Comparison of ENCODE assay signal across 25 mouse cellular contexts in the genomic region with DNA sequence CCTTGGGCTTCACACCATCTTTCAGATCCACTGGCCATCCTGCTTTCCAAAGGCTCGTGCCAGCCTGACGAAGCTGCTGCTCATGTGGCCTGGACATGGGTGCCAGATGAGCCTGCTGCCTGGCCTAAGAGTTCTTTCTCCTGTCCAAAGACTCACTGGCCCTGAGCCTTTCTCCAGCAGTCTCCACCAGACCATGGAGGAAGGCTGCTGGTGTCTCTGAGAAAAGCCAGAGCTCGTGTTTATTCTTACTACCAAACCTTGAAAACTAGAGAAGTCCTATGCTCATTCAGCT. TPM values are rescaled to one million over a fixed set of nuclear protein-coding genes. Genes with fewer than 3 reads are reported as not detected.
A peak's percentile ranks its signal among the peaks of the same experiment; 100 is the strongest.
DNase-seq lines count a peak whose midpoint lies in the region; ATAC-seq and TF ChIP-seq lines count a peak whose summit lies in the region.
"Had no signal": no experiment of that assay in that cellular context is flagged by ENCODE, and none has a peak within 500 bp of the region (broad histone marks: within the 10 kb centered on the region; RNA-seq: fewer than 3 reads in every experiment).

No protein-coding gene starts in this region.

- no peak overlapping the region for H3K9ac ChIP-seq in heart, embryonic 12.5 days
- no peak overlapping the region for H3K9ac ChIP-seq in heart, postnatal 0 days (replicated peaks; ENCODE audit: low read depth, low read length)
- H3K9ac ChIP-seq: embryonic facial prominence, embryonic 13.5 days; forebrain, embryonic 12.5 days; hindbrain, embryonic 13.5 days; neural tube, embryonic 13.5 days had no signal

- no peak for ATAC-seq in heart, embryonic 12.5 days (ENCODE audit: insufficient number of reproducible peaks, low FRiP score)
- ATAC-seq in heart, postnatal 0 days (ENCODE audit: insufficient read depth, low read depth): no peak
- ATAC-seq: midbrain, embryonic 16.5 days had no signal

- no peak overlapping the region for H3K4me2 ChIP-seq in heart, embryonic 12.5 days
- no peak overlapping the region for H3K4me2 ChIP-seq in heart, postnatal 0 days (ENCODE audit: low read depth, low read length)
- H3K4me2 ChIP-seq: embryonic facial prominence, embryonic 13.5 days; forebrain, embryonic 12.5 days; hindbrain, embryonic 13.5 days; neural tube, embryonic 13.5 days had no signal

- H3K27ac ChIP-seq in heart, embryonic 12.5 days (ENCODE audit: poor library complexity, severe bottlenecking): no peak overlapping the region
- 0 out of 2 replicates have a peak overlapping the region, but pooled peaks have one; percentile 4 for H3K27ac ChIP-seq in bone marrow, adult 2 months (ENCODE audit: control insufficient read depth, insufficient read depth, low read depth, low read length, poor library complexity)
- H3K27ac ChIP-seq in heart, postnatal 0 days (ENCODE audit: low read depth): 0 out of 2 replicates have a peak overlapping the region, but pooled peaks have one; percentile 43
- H3K27ac ChIP-seq: embryonic facial prominence, embryonic 13.5 days; forebrain, embryonic 12.5 days; hindbrain, embryonic 13.5 days; macrophage; midbrain, embryonic 10.5 days; neural tube, embryonic 13.5 days had no signal

- peak; percentile 44 to 48 for DNase-seq in cerebellum, postnatal 10 days
- DNase-seq in cerebellum, adult 9-11 months: no peak
- peak; percentile 24 for DNase-seq in heart, adult 8-10 months (ENCODE audit: low spot score)
- DNase-seq in heart, postnatal 0 days (ENCODE audit: low spot score): no peak
- DNase-seq in frontal cortex, adult 2 months (ENCODE audit: extremely low spot score in 1 of 2, low spot score in 1 of 2): no peak
- no peak for DNase-seq in adrenal gland, postnatal 4 days (ENCODE audit: low spot score in 2 of 2)
- DNase-seq: adrenal gland, postnatal 10 days; embryo, embryonic 11 days; kidney, adult 18-20 months; kidney, postnatal 4 days; left cerebral cortex, postnatal 4 days; retina, postnatal 1 day; right cerebral cortex, postnatal 25 days; thymus, postnatal 14 days had no signal

- no peak for TF ChIP-seq POLR2A in bone marrow, adult 2 months (IDR thresholded peaks at IDR 0.05; ENCODE audit: borderline replicate concordance, control insufficient read depth, low read depth, low read length)

- no peak for TF ChIP-seq EP300 in heart, postnatal 0 days (IDR thresholded peaks at IDR 0.05; ENCODE audit: low read depth)

- no peak overlapping the region for H3K4me3 ChIP-seq in heart, embryonic 12.5 days
- no peak overlapping the region for H3K4me3 ChIP-seq in bone marrow, adult 2 months (replicated peaks; ENCODE audit: control insufficient read depth, low read depth, low read length)
- no peak overlapping the region for H3K4me3 ChIP-seq in heart, postnatal 0 days (ENCODE audit: low read depth, low read length)
- H3K4me3 ChIP-seq: embryonic facial prominence, embryonic 13.5 days; erythroblast, embryonic 14.5 days; forebrain, embryonic 12.5 days; hindbrain, embryonic 13.5 days; midbrain, embryonic 10.5 days; myocyte; neural tube, embryonic 13.5 days had no signal

- no peaks in the 10 kb centered on the region for H3K27me3 ChIP-seq in heart, embryonic 12.5 days (replicated peaks)
- no peaks in the 10 kb centered on the region for H3K27me3 ChIP-seq in heart, postnatal 0 days (ENCODE audit: control insufficient read depth, insufficient read depth, low read length)
- H3K27me3 ChIP-seq: embryonic facial prominence, embryonic 13.5 days; forebrain, embryonic 12.5 days; hindbrain, embryonic 13.5 days; neural tube, embryonic 13.5 days had no signal

- no peaks in the 10 kb centered on the region for H3K4me1 ChIP-seq in heart, embryonic 12.5 days (replicated peaks)
- peaks cover 3% of the 10 kb centered on the region for H3K4me1 ChIP-seq in bone marrow, adult 2 months (ENCODE audit: control insufficient read depth, insufficient read depth, low read length)
- peaks cover 12% of the 10 kb centered on the region; the same call in 1 of the 2 replicates for H3K4me1 ChIP-seq in heart, postnatal 0 days (ENCODE audit: control insufficient read depth, insufficient read depth)
- H3K4me1 ChIP-seq: embryonic facial prominence, embryonic 13.5 days; forebrain, embryonic 12.5 days; hindbrain, embryonic 13.5 days; midbrain, embryonic 10.5 days; neural tube, embryonic 13.5 days had no signal

- WGBS in heart, embryonic 12.5 days: 78% methylated on average over 3 of the region's 3 CpGs
- WGBS in bone marrow, adult 2 months: 75% methylated on average over 3 of the region's 3 CpGs
- WGBS in heart, postnatal 0 days: 73% methylated on average over 3 of the region's 3 CpGs

- H3K36me3 ChIP-seq in heart, embryonic 12.5 days: peaks cover 28% of the 10 kb centered on the region
- H3K36me3 ChIP-seq in heart, postnatal 0 days (replicated peaks; ENCODE audit: control insufficient read depth, insufficient read depth, low read length): peaks cover 24% of the 10 kb centered on the region; the same call in 1 of the 2 replicates

- H3K9me3 ChIP-seq in heart, embryonic 12.5 days (replicated peaks): no peaks in the 10 kb centered on the region
- no peaks in the 10 kb centered on the region for H3K9me3 ChIP-seq in heart, postnatal 0 days (replicated peaks; ENCODE audit: control insufficient read depth, low read length)
- H3K9me3 ChIP-seq: embryonic facial prominence, embryonic 13.5 days; forebrain, embryonic 12.5 days; hindbrain, embryonic 13.5 days; midbrain, embryonic 10.5 days; neural tube, embryonic 13.5 days had no signal

- no peak for TF ChIP-seq CTCF in bone marrow, adult 2 months (IDR thresholded peaks at IDR 0.05; ENCODE audit: control insufficient read depth, insufficient read depth, low read length)
- TF ChIP-seq CTCF in heart, postnatal 0 days (IDR thresholded peaks at IDR 0.05; ENCODE audit: low read depth): no peak

RNA-seq across cellular contexts. Expression of a gene that starts 30.0 kb away (rescaled TPM):
- total RNA-seq in heart, adult 8-10 months (2022): 10 to 100 TPM; 61.3 to 73.8 (median 68.6) TPM
- 13.2 and 14.2 TPM in 2 replicates for polyA plus RNA-seq in heart, embryonic 12.5 days (2016; fragmentation: Nextera tagmentation; extraction: Ambion mirVana)
- 19.7 and 28.6 TPM in 2 replicates for polyA plus RNA-seq in bone marrow, adult 2 months (2011; ENCODE audit: insufficient read depth, insufficient read length, low replicate concordance, missing spikeins)
- 26.3 and 34.6 TPM in 2 replicates for total RNA-seq in heart, postnatal 0 days (2014; rRNA removed; ENCODE audit: low replicate concordance)
- 31.9 and 39.1 TPM in 2 replicates for polyA plus RNA-seq in heart, postnatal 0 days (2015; fragmentation: Nextera tagmentation; extraction: Ambion mirVana)
- polyA plus RNA-seq in frontal cortex, adult 2 months (2012; rRNA removed): 25.5 and 30.5 TPM in 2 replicates
- 1 to 10 TPM; 9.1 to 9.7 TPM for total RNA-seq in adrenal gland, postnatal 4 days (2021)

RNA-seq across cellular contexts. Expression of a gene that starts 59.8 kb away (rescaled TPM):
- total RNA-seq in heart, adult 8-10 months (2022): 1 to 10 TPM; 4.9 to 5.8 (median 5.3) TPM
- polyA plus RNA-seq in heart, embryonic 12.5 days (2016; fragmentation: Nextera tagmentation; extraction: Ambion mirVana): 3.8 and 4.5 TPM in 2 replicates
- polyA plus RNA-seq in bone marrow, adult 2 months (2011; ENCODE audit: insufficient read depth, insufficient read length, low replicate concordance, missing spikeins): 3.6 and 6.1 TPM in 2 replicates
- total RNA-seq in heart, postnatal 0 days (2014; rRNA removed; ENCODE audit: low replicate concordance): 4.1 and 4.7 TPM in 2 replicates
- 1.3 and 1.4 TPM in 2 replicates for polyA plus RNA-seq in heart, postnatal 0 days (2015; fragmentation: Nextera tagmentation; extraction: Ambion mirVana)
- 27.6 and 29.4 TPM in 2 replicates for polyA plus RNA-seq in frontal cortex, adult 2 months (2012; rRNA removed)
- 10 to 100 TPM; 10.4 to 11.0 TPM for total RNA-seq in adrenal gland, postnatal 4 days (2021)

RNA-seq across cellular contexts. Expression of a gene that starts 59.9 kb away (rescaled TPM):
- 10 to 100 TPM; 21.7 to 28.5 (median 27.8) TPM for total RNA-seq in heart, adult 8-10 months (2022)
- polyA plus RNA-seq in heart, embryonic 12.5 days (2016; fragmentation: Nextera tagmentation; extraction: Ambion mirVana): 63.3 and 66.7 TPM in 2 replicates
- 30.1 and 37.1 TPM in 2 replicates for polyA plus RNA-seq in bone marrow, adult 2 months (2011; ENCODE audit: insufficient read depth, insufficient read length, low replicate concordance, missing spikeins)
- 59.1 and 91.0 TPM in 2 replicates for total RNA-seq in heart, postnatal 0 days (2014; rRNA removed; ENCODE audit: low replicate concordance)
- 44.0 and 47.8 TPM in 2 replicates for polyA plus RNA-seq in heart, postnatal 0 days (2015; fragmentation: Nextera tagmentation; extraction: Ambion mirVana)
- polyA plus RNA-seq in frontal cortex, adult 2 months (2012; rRNA removed): 106 TPM in 2 replicates
- total RNA-seq in adrenal gland, postnatal 4 days (2021): 10 to 100 TPM; 49.7 to 51.0 TPM

Comparison
In these comparisons a context has a peak if more than half of its experiments do, and no peak if none do; other contexts are left out.
1. DNase-seq: peak in cerebellum, postnatal 10 days (2 of 2) and heart, adult 8-10 months (single experiment); none in cerebellum, adult 9-11 months (single experiment), heart, postnatal 0 days (single experiment), frontal cortex, adult 2 months (0 of 2) and adrenal gland, postnatal 4 days (0 of 2).